Mouse (Mus musculus) regulatory T cell (primary cell): ENCODE data around the gene S1pr4.

Source experiments
- in situ Hi-C: fragments of 300-600 bp; cut with MboI, MseI; formaldehyde crosslinking; loops from one replicate; pipeline ENCODE4 v1.15.1; 2025; ENCODE audit warnings: high pct_unique_total_duplicates

The S1pr4 gene

DNA sequence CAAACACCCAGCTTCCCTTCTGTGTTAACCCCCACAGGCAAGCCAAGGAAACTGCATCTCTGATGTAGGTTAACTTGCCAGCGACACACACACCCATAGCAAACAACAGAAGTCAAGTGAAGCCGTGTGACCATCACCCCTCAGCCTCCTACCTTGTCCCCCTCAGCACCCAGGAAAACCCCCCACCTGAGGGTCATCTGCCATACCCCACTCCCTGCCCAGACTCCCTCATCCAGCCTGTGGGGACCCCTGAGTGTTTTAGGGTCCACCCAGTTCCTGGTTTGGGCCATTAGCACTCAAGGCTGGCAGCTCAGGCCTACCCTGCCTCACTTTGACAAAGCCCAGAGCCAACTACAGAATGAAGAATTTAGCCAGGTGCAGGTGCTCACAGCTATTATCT lies 33.9 kb downstream of the S1pr4 start:
- in situ Hi-C loops = no loop called here

GRCm38 (mm10) chr10:81465265-81465645 lies 34.7 kb downstream of the S1pr4 start:
- in situ Hi-C loops = no loop called here

- in situ Hi-C loops = no loop called here
These were observed 35.3 kb downstream of the S1pr4 start for GRCm38 (mm10) chr10:81464405-81465264.

- in situ Hi-C loops = no loop called here
These were observed 36.4 kb downstream of the S1pr4 start for GRCm38 (mm10) chr10:81463531-81463930.

DNA sequence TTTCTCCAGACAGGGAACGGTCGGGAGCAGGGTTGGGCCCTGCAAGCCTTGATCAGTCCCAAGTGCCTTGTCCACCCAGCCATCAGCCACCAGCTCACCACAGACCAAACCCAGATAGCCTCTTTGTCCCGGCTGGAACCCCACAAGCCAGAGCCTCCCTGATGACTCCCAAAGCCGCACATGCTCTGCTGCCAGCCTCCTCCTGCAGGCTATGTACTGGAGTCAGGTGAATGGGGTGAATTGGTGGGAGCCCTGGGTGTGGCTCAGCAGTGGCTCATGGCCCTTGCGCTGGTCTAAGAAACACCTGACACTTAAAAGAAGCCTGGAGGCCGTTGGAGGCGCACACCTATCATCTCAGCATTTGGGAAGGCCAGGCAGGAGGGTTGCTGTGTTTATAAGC lies 37.0 kb downstream of the S1pr4 start:
- in situ Hi-C loops = no loop called here

DNA sequence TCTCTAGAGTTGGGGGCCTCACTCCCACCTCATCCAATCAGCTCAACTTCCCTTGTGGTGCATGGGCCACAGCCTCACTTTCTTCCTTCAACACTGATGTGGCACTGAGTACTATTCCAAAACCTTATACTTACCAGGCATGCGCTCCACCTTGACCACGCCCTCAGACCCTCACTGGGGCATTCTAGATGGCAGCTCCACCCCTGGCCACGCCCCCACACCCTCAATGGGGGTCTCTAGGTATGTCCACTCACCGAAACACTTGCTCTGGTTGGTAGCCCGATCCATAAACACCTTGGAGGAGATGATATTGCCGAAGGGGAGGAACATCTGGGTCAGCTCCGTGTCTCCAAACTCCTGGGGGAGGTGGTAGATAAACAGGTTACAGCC lies 37.5 kb downstream of the S1pr4 start:
- in situ Hi-C loops = no loop called here

DNA sequence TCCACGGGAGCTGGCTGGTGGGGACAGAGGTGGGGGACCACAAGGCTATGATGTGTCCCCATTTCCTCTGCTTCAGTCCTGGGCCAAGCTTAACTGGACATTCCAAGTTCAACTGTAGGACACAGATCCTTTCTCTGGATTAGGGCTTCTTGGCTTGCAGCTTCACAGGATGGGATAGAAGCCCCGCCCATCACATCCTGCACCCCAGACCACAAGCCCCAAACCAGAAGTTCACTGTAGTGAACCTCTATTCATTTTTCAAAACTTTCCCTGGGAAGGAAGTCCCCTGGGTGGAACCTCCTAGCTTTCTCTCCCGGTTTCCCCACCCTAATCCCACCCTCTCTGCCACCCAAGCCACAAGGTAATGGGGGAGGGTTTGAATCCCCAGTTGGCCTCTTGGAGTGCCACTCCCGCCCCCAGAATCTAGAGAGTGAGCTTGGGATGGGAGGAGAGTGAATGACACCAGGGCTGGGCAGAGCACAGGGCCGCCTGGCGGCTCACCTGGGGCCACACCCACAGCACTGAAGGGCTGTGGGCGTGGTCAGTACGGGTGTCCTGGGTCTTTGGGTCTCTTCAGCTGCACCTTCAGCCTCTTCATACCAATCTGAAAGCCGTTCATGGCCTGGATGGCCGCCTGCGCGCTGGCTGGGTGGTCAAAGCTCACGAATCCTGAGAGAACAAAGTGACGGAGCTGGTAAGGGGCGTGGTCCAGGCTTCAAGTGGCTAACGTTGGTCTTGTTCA lies 38.1 kb downstream of the S1pr4 start:
- in situ Hi-C loops = no loop called here

- in situ Hi-C loops = no loop called here
These were observed 39.0 kb downstream of the S1pr4 start for GRCm38 (mm10) chr10:81460951-81461350.

DNA sequence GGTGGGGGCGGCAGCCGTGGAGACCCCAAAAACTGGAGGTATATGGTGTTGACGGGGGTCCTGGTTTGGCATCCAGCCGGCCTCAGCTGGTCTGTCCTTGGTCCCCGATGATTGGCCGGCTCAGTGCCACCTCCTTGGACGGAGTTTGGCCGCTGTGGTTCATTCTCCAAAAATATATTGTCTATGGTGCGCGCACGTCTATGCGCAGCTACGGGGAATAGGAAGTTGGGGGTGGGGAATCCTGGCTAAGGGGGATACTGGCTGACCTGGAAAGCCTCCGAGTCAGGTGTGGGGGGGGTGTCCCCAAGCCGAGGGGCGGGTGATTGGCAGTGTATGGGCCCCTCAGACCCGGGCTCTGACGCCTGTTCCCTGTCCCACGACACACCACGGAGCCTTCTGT lies 39.5 kb downstream of the S1pr4 start:
- in situ Hi-C loops = no loop called here

- in situ Hi-C loops = no loop called here
These were observed 40.5 kb downstream of the S1pr4 start for GRCm38 (mm10) chr10:81459399-81459798.

- in situ Hi-C loops = no loop called here
These were observed 41.7 kb downstream of the S1pr4 start for GRCm38 (mm10) chr10:81458267-81458666.

GRCm38 (mm10) chr10:81457624-81458023 lies 42.3 kb downstream of the S1pr4 start:
- in situ Hi-C loops = no loop called here

DNA sequence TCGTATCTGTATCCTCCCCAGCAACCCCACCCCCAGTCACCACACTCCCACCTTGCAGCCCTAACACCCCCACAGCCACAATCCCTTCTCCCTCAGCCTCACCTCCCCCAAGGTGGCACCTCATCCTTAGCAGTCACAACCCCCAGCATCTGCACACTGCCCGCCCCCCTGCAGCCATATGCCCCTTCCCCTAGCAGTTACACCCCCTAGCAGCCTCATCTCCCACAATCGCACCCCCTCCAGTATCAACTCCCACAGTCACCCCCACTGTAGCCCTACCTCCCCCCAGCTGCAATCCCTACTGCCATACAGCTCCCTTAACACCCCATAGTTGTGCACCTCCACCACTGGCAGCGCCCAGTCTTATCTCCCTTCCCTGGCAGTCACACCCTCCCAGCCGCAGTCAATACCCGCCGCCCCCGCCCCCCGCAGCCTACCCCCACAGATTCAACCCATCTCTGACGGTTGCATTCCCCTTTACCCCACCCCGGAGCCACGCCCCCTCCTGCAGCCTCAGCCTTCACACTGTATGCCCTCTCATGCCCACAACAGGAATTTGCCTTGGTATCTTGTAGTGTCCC lies 42.9 kb downstream of the S1pr4 start:
- in situ Hi-C loops = no loop called here

DNA sequence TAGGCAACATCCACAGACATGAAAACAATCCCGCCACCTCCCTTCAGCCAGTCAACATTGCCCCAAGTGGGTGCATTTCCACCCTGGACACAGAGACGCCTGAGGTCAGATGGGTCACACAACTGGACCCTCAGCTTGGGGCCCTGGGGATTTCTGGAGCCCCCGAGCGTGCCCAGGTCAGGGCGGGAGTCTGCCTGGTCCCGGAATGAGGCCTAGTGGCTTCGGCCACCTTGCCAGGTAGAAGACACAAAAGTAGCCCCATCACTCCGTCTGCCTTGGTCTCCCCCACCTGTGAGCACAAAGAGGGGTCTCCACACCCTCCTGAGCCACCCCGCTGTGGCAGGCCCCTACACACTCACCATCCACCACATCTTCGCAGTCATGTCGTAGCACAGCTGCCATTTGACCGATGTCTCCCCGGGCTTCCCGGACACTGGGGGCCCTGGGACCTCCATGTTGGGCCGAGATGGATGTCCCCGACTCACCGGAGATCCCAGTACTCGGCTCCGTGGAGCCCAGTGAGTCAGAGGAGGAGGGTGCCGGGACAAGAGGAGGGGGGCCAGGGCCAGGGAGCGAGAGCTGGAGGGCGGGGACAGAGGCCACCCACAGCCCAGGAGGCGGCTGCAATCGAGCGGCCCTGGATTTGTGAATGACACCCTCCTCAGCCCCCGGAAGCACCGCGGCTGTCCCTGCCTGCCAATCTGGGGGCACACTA lies 44.6 kb downstream of the S1pr4 start, which contains the start of gene Nfic:
Gene Nfic, minus strand, starts transcription at position 455 of the 715 bp plus-strand sequence.
- in situ Hi-C loops = no loop called here

DNA sequence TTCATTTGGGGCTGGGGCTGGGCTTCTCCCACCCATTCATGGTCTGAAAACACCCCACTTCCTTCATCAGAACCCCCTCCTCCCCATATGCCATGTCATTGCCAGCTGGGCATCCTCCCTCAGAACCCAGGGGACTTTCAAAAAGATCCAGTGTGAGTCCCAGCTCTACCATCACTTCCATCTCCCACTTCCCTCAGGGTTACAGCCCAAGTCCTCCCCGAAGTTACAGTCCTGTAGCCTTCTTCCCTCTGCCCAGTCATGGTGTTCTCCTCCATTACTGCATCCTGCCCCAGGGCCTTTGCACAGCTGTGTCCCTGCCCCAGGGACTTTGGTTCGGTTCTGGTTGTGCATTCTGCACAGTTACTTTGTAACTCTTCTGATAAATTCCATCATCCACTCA lies 45.8 kb downstream of the S1pr4 start:
- in situ Hi-C loops = no loop called here

- in situ Hi-C loops = no loop called here
These were observed 47.0 kb downstream of the S1pr4 start for GRCm38 (mm10) chr10:81452947-81453288.

GRCm38 (mm10) chr10:81452237-81452946 lies 47.5 kb downstream of the S1pr4 start:
- in situ Hi-C loops = no loop called here

DNA sequence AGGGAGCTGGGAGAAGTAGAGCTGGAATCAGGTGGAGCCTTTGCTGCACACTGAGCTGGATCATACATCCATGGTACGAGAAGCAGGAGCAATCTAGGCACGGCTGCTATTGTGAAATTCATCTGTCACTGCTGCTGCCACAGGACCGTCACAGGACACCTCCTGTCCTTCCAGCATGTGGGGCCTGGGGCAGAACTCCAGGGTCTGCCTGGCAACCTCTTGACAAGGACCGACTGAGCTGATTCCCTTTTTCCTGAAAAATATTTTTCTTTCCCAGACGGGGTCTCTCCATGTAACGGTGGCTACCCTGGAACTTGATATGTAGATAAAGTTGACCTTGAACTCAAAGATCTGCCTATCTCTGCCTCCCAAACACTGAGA lies 48.6 kb downstream of the S1pr4 start:
- in situ Hi-C loops = no loop called here

- in situ Hi-C loops = no loop called here
These were observed 49.1 kb downstream of the S1pr4 start for GRCm38 (mm10) chr10:81450641-81451364.

DNA sequence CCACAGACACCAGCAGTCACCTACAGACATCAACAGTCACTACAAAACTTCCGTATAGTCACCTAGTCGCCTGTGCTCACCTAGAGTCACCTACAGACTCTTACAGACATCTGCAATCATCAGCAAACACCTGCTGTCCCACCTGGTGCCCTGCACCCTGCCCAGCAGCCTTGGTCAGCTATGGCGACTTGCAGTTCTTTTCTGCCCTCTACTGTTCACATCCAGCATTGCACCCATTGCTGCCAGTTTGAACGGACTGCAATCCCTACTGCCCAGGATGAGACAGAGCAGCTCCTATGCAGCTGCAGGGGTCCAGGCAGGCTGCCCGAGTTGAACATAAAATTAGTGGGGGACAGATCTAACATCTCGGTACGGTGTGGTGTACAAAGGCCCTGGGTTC lies 49.8 kb downstream of the S1pr4 start:
- in situ Hi-C loops = no loop called here
